Mouse (Mus musculus) cerebral cortex, adult 2 months (tissue): ENCODE measurements around the gene Grpr.

ENCODE experiments used
- WGBS: fragments of 180-500 bp; shearing (Covaris S2); methylation state at CpG from one replicate; pipeline ENCODE4 v1.1.7; 2018; 5-methylcytosine and 5-hydroxymethylcytosine counted together

The Grpr gene

GRCm38 (mm10) chrX:163549666-163550065 is at the start of gene Grpr:
Gene Grpr, minus strand, starts transcription at chrX:163549677.
- 7% methylated on average over 7 of the region's 7 CpGs for WGBS

- 71% methylated on average over 3 of the region's 3 CpGs for whole genome bisulfite sequencing
Measured at GRCm38 (mm10) chrX:163560521-163560920, 11.0 kb upstream of the Grpr start.

- WGBS, result 49% methylated on average over 5 of the region's 5 CpGs
Measured at GRCm38 (mm10) chrX:163547042-163547441, 2.4 kb downstream of the Grpr start.

GRCm38 (mm10) chrX:163532836-163533235 is 16.6 kb downstream of the Grpr start:
- 77% methylated on average over 2 of the region's 2 CpGs for WGBS

- 85% methylated on average over 4 of the region's 4 CpGs for WGBS
Measured at GRCm38 (mm10) chrX:163518963-163519541, 30.4 kb downstream of the Grpr start.

- WGBS, result 66% methylated on average over 2 of the region's 2 CpGs
Measured at GRCm38 (mm10) chrX:163511766-163512165, 37.7 kb downstream of the Grpr start.

GRCm38 (mm10) chrX:163502088-163502487 is 47.4 kb downstream of the Grpr start:
- 82% methylated on average over 3 of the region's 3 CpGs for WGBS
